Mouse (Mus musculus) embryo, embryonic 9.5 days (tissue): ENCODE results near the gene Ddx43.

ENCODE experiments used
- DNase-seq: peaks from one replicate; pipeline ENCODE4 v3.0.0-alpha.2; 2017; ENCODE audit errors: extremely low spot score

Gene Ddx43

GRCm38 (mm10) chr9:78442579-78443392, 47.2 kb downstream of the Ddx43 start, which contains the start of gene Cgas:
Gene Cgas (minus strand): TSS chr9:78443237.
- peak; percentile 51 for DNase-seq

GRCm38 (mm10) chr9:78447606-78447972, 52.0 kb downstream of the Ddx43 start:
- no peak for DNase-seq

GRCm38 (mm10) chr9:78447973-78448873, 52.6 kb downstream of the Ddx43 start, which contains the start of the genes Mto1 and Gm17324:
Gene Mto1 (plus strand): TSS chr9:78448208.
Gene Gm17324 (minus strand): TSS chr9:78448786.
- peak; percentile 92 for DNase-seq

GRCm38 (mm10) chr9:78450404-78450803, 54.8 kb downstream of the Ddx43 start:
- DNase-seq, result no peak

GRCm38 (mm10) chr9:78451382-78451781, 55.8 kb downstream of the Ddx43 start:
- no peak for DNase-seq

GRCm38 (mm10) chr9:78457026-78457425, 61.4 kb downstream of the Ddx43 start:
- DNase-seq, result no peak

GRCm38 (mm10) chr9:78463337-78463736, 67.8 kb downstream of the Ddx43 start:
- no peak for DNase-seq

GRCm38 (mm10) chr9:78465725-78466124, 70.1 kb downstream of the Ddx43 start:
- no peak for DNase-seq
